Mouse (Mus musculus): ENCODE measurements around the gene Bfsp1. TPM values are rescaled to one million over a fixed set of nuclear protein-coding genes. Genes with fewer than 3 reads are reported as not detected.

Gene Bfsp1
- polyA plus RNA-seq, 2 experiments from 2014 or later = 0.30 TPM; not detected in 1

DNA sequence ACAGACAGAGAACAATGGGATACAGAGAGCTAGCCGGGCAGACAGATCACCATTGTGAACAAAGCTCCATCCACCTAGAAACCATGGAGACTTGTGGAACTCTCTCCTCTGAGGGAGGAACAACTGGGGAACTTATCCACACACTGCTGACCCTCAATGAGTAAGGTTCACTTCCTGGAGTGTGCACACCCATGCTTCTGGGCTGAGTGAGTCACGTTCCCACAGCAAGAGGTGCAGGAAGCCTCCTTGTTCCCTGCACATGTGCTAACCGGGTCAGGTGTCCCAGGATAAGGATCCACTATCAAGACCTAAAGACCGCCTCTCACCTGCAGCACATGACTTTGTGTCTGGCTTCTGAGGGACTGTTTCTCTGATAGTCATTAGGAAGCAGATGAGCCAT lies 9.5 kb downstream of the Bfsp1 start:
- no peak for ATAC-seq

GRCm38 (mm10) chr2:143852295-143853275 lies 10.4 kb downstream of the Bfsp1 start:
- ATAC-seq = no peak

GRCm38 (mm10) chr2:143851354-143852221 lies 11.4 kb downstream of the Bfsp1 start:
- no peak for ATAC-seq

DNA sequence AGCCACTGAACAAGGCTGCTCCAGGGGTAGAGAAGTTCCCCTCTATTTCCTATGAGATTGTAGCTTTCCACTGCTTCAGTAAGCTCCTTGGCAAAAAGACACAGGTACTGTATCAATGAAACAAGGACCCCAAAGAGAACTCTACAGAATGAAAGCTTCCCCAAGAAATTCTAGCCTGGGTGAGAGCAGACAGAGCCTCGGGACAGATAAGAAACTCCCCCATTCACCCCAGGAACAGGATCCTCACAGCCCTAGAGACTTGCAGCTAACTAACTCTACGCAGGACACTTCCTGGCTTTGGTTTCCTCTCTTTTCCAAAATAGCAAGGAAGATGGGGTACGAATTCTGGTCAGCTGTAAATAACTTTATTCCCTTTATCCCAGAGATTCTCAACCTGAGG lies 15.7 kb downstream of the Bfsp1 start:
- no peak for ATAC-seq

DNA sequence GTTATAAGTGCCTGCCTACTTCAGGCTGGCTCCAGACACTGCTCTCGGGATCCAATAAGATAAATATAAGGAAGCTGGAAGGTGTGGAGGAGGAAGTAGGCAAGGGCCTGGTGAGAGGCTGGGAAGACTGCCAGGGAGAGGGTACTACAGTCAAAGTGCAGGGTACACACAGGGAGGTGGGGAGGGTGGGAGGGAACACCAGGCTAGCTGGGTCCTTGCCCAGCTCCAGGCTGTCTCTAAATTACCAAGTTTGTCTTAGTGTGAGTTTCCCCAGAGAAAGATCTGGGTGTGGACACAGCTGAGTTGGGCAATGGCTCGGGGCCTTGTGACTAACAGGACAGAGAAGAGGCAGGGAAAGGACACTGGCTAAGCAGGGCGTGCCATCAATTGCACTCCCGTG lies 16.2 kb downstream of the Bfsp1 start:
- no peak for ATAC-seq

DNA sequence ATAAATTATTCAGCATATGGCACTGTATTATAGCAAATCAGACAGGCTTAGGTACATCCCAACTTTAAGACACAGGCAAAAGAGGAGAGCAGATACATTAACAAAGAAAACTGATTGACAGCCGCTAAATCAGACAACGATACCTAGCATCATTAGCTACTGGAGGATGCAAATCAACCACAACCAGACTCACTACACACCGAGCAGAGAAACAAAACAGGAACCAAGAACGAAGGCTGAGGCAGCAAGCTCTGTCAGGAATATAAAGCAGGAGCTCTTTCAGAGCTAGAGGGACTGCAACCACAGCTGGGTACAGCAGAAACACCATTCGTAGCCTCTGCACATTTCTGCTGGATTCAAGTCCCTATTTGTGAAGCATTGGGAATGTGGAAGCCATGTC lies 18.2 kb downstream of the Bfsp1 start:
- no peak for ATAC-seq

DNA sequence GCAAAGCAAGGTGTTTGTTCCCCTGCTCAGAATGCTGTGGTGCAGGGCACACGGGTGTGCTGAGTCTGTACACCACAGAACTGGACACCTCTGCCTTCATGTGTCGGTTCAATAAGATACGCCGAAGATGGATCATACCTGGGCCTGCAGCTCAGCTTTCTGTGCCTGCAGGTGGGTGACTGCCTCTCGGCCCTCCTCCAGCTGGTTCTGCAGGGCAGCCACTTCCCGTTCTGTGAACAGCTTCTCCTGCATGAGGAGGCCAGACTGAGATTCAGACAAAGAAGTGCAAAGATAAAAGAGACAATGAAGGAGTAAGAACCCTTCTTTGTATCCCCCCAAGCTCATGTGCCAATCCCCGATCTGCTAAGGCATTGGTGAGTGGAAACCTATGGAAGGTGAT lies 21.4 kb downstream of the Bfsp1 start:
- ATAC-seq = no peak

- ATAC-seq = no peak
Observed at GRCm38 (mm10) chr2:143840895-143841294, 22.1 kb downstream of the Bfsp1 start.

GRCm38 (mm10) chr2:143839458-143839857 lies 23.5 kb downstream of the Bfsp1 start:
- peak; percentile 66 for ATAC-seq

DNA sequence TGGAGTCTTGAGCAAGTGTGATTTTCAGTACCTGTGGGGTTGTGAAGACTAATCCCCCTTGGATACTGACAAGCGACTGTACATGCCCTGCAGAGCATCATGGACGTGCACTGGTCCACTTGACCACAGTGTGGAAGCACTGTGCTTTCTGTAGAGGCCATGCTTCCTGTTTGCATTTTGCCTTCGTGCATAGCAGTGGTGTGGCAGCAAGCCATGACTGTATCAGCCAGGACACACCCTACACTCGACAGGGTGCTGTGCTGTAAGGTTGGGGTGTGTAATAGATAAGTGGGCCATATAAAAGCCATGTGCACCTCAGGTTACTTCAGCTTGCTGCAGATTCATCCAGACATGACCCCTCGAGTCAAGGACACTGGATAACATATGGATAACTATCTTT lies 24.3 kb downstream of the Bfsp1 start:
- ATAC-seq = peak; percentile 59

GRCm38 (mm10) chr2:143837291-143837701 lies 25.7 kb downstream of the Bfsp1 start:
- peak; percentile 64 for ATAC-seq

GRCm38 (mm10) chr2:143835820-143836219 lies 27.2 kb downstream of the Bfsp1 start:
- no peak for ATAC-seq

- ATAC-seq = no peak
Observed at GRCm38 (mm10) chr2:143834082-143834481, 28.9 kb downstream of the Bfsp1 start.

DNA sequence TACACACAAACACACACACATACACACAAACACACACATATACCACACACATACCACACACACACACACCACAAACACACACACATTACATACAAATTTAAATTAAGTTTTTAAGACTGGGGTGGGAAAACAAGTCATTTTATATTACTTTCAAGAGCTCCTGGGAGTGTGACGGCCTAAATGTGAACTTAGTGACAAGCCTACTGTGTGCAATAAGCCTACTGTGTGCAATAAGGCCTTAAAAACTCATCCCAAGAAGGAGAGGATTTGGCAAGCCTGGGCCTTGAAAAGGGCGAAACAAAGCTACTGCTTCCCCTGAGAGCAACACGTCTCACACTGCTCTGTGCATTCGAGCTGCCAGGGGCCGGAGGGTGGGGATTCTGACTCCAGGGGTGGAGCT lies 30.3 kb downstream of the Bfsp1 start:
- ATAC-seq = no peak

DNA sequence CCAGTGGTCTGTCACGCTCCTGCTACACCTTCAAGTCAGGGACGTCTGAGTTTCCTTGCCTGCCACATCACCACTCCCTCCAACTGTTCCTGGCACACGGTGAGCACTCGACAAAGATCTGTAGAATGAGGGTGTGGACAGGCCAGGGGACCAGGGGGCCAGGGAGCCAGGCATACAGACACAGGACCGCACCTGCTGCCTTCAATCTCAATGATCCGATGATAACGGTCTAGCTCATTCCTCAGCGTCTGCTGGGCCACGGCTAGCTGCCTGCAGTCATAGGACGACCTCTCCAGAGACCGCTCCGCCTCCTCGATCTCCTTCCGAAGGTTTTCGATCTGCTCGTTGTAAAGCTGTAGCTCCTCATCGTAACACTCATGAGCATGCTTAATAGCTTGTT lies 31.3 kb downstream of the Bfsp1 start:
- no peak for ATAC-seq

DNA sequence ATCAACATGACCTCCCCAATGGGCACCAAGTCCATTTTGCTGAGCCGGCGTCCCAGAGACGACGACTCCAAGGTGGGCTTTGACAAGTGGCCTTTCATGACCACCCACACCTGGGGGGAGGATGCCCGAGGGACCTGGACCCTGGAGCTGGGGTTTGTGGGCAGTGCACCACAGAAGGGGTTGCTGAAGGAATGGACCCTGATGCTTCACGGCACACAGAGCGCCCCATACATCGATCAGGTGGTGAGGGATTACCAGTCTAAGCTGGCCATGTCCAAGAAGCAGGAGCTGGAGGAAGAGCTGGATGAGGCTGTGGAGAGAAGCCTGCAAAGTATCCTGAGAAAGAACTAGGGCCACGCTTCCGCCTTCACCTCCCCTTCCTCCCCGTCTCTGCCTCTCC lies 49.5 kb downstream of the Bfsp1 start:
- no peak for ATAC-seq

DNA sequence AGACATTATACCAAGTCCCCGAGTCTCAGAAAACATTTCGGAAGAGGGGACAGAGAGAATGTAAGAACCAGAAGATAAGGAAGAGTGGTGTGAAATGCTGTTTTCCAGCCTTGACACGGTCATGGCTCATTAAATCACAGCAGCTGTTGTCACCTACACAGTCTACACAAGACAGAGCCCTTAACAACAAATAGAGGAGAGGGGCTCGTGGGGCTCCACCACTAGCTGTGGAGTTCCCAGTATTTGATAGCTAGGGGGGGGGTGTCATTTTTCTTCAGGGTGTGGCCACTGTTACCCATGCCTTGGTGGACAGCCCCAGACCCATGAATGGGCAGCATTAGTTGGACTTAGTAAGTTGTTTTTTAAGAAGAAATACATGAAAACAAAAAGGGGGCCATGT lies 50.7 kb downstream of the Bfsp1 start:
- ATAC-seq = no peak

- ATAC-seq = no peak
Observed at GRCm38 (mm10) chr2:143808789-143809188, 54.2 kb downstream of the Bfsp1 start.

- ATAC-seq = no peak
Observed at GRCm38 (mm10) chr2:143806924-143807664, 55.9 kb downstream of the Bfsp1 start.

- no peak for ATAC-seq
Observed at GRCm38 (mm10) chr2:143806140-143806923, 56.6 kb downstream of the Bfsp1 start.

- no peak for ATAC-seq
Observed at GRCm38 (mm10) chr2:143801097-143801496, 61.9 kb downstream of the Bfsp1 start.

Data from activated CD4-positive, CD25-positive, alpha-beta regulatory T cell, adult 4 months (primary cell).